Mouse (Mus musculus): ENCODE data around the gene Gm8797.
"Not testable (repeated sequence)": the region's sequence is repeated elsewhere in the genome, so short reads cannot be mapped to it uniquely, and the experiment has no call there.

Gene Gm8797

GRCm38 (mm10) chr3:5750506-5750905, at the start of gene Gm8797:
Gm8797 (plus strand) TSS chr3:5750806.
- DNase-seq: not testable (repeated sequence)

- no peak for DNase-seq
These were observed 36.1 kb upstream of the Gm8797 start for GRCm38 (mm10) chr3:5714481-5714880.

GRCm38 (mm10) chr3:5732931-5733330, 17.7 kb upstream of the Gm8797 start:
- DNase-seq: no peak

GRCm38 (mm10) chr3:5754763-5755478, 4.3 kb downstream of the Gm8797 start:
- DNase-seq: no peak

GRCm38 (mm10) chr3:5766256-5766655, 15.7 kb downstream of the Gm8797 start:
- DNase-seq: no peak

GRCm38 (mm10) chr3:5776894-5777293, 26.3 kb downstream of the Gm8797 start:
- no peak for DNase-seq
